Mouse (Mus musculus) neutrophil, adult 5-6 weeks (primary cell): ENCODE measurements around the gene Pimreg. TPM values are rescaled to one million over a fixed set of nuclear protein-coding genes. Genes with fewer than 3 reads are reported as not detected.

Source experiments
- ATAC-seq: fragments of 151-379, 151-347 bp; 2 replicates; pipeline ENCODE4 v1.8.0; 2017; ENCODE audit warnings: mild to moderate bottlenecking, moderate TSS enrichment; ENCODE audit not compliant: insufficient number of reproducible peaks, poor library complexity, low FRiP score, severe bottlenecking; ENCODE audit errors: extremely low read depth
- total RNA-seq: library from RNA; stranded (forward); fragments of 200-1000 nt; gene quantifications from 2 replicates; pipeline ENCODE4 v1.2.3, GENCODE M21; 2017

Gene Pimreg
- total RNA-seq, 1 experiment from 2014 or later: not detected

DNA sequence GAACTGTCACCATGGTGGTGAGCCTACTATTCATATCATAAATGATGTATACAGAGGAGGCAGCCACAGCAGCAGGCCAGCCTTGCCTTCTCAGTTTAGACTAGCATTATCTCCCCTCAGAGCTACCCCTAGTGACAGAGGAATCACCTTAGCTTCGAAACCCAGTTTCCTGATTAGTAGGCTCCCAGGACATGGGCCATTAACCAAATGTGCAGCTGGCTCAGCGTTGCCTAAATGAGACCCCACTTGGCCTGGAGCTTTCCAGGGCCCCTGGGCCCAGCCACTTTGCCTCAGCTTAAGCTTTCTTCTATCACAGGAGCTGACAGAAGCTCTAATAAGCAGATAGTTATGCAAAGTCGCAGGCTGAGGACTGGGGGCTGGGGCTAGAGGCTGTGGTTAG, 54.2 kb downstream of the Pimreg start:
- ATAC-seq: no peak

Other genes starting within 250 kb of the Pimreg start
- gene Aipl1, start 4.5 kb upstream of the Pimreg start, total RNA-seq: not detected in 2 replicates
- gene Pitpnm3, start 93.7 kb downstream of the Pimreg start, total RNA-seq: 0.12 TPM in 1 of 2 replicates, not detected in the other
- gene Gm43951, start 164.8 kb downstream of the Pimreg start, total RNA-seq: 0.74 and 2.2 TPM in 2 replicates
- 19.3 and 25.4 TPM in 2 replicates for gene 4933427D14Rik, start 165.4 kb downstream of the Pimreg start, total RNA-seq
- 26.3 and 28.5 TPM in 2 replicates for gene Txndc17, start 165.5 kb downstream of the Pimreg start, total RNA-seq
- gene Med31, start 173.6 kb downstream of the Pimreg start, total RNA-seq: 25.2 and 30.3 TPM in 2 replicates
- gene Slc13a5, start 225.2 kb downstream of the Pimreg start, total RNA-seq: 0.23 TPM in 1 of 2 replicates, not detected in the other